Mouse (Mus musculus) right cerebral cortex, adult 2 months (tissue): ENCODE data around the gene Zfp418.
"Not testable (repeated sequence)": the region's sequence is repeated elsewhere in the genome, so short reads cannot be mapped to it uniquely, and the experiment has no call there.

ENCODE experiments used
- DNase-seq, 2 experiments: peaks; one replicate each; pipeline ENCODE4 v3.0.0; 2021 to 2022; ENCODE audit warnings: low spot score in 2 of 2

The Zfp418 gene

GRCm38 (mm10) chr7:7171227-7172147 lies at the start of gene Zfp418:
Gene Zfp418, plus strand, starts transcription at chr7:7171330.
- peak; percentile 72 to 79 for DNase-seq

GRCm38 (mm10) chr7:7121602-7121980 lies 49.5 kb upstream of the Zfp418 start:
- DNase-seq, result no peak

GRCm38 (mm10) chr7:7130491-7131124 lies 40.5 kb upstream of the Zfp418 start:
- DNase-seq, result not testable (repeated sequence)

GRCm38 (mm10) chr7:7132751-7133150 lies 38.4 kb upstream of the Zfp418 start:
- DNase-seq, result no peak

GRCm38 (mm10) chr7:7136379-7136866 lies 34.7 kb upstream of the Zfp418 start, which contains the start of gene Zfp773:
Gene Zfp773, minus strand, starts transcription at chr7:7136755.
- DNase-seq, result peak; percentile 54 to 77

- DNase-seq, result no peak
These were observed 26.9 kb upstream of the Zfp418 start for GRCm38 (mm10) chr7:7144215-7144614.

- DNase-seq, result no peak
These were observed 25.0 kb upstream of the Zfp418 start for GRCm38 (mm10) chr7:7145991-7146608.

- no peak for DNase-seq
These were observed 14.8 kb downstream of the Zfp418 start for GRCm38 (mm10) chr7:7185897-7186296.

GRCm38 (mm10) chr7:7187417-7188190 lies 16.5 kb downstream of the Zfp418 start:
- no peak for DNase-seq

- DNase-seq, result peak; percentile 82 to 86
These were observed 17.2 kb downstream of the Zfp418 start for GRCm38 (mm10) chr7:7188191-7188942.

- peak; percentile 56 to 61 for DNase-seq
These were observed 38.4 kb downstream of the Zfp418 start, which contains the start of gene Zfp772 for GRCm38 (mm10) chr7:7209313-7210151. Gene Zfp772, minus strand, starts transcription at chr7:7209998.
